Mouse (Mus musculus) heart, embryonic 15.5 days (tissue): ENCODE results near the gene Rpa1. TPM values are rescaled to one million over a fixed set of nuclear protein-coding genes. Genes with fewer than 3 reads are reported as not detected.

Source experiments
- microRNA-seq: library from miRNA; unstranded; fragments of <30 nt; microRNA quantifications from one replicate; pipeline ENCODE4, GENCODE M21; 2016
- polyA plus RNA-seq: library from polyadenylated mRNA; unstranded; fragments of >200 nt; fragmentation: Nextera tagmentation; extraction: Ambion mirVana; gene quantifications from 2 replicates; pipeline ENCODE4 v1.2.1, GENCODE M21; 2015

Gene Rpa1
- polyA plus RNA-seq, 1 experiment from 2014 or later, result 86.2 TPM

Small RNA genes within 50 kb of the gene (microRNA-seq; reads per million reads assigned to microRNA genes)
- not detected for gene Gm47300

Other genes with a start within 250 kb of the Rpa1 start
- 11.0 and 18.0 TPM in 2 replicates for gene Hic1, start 178.8 kb downstream of the Rpa1 start, polyA plus RNA-seq
- gene Ovca2, start 169.5 kb downstream of the Rpa1 start, polyA plus RNA-seq, result 14.4 and 17.5 TPM in 2 replicates
- gene Dph1, start 157.1 kb downstream of the Rpa1 start, polyA plus RNA-seq, result 17.2 and 20.5 TPM in 2 replicates
- gene Rtn4rl1, start 154.5 kb downstream of the Rpa1 start, polyA plus RNA-seq, result 12.4 and 13.1 TPM in 2 replicates
- 12.3 and 13.4 TPM in 2 replicates for gene Smyd4, start 109 bp upstream of the Rpa1 start, polyA plus RNA-seq
- gene Serpinf1, start 74.4 kb upstream of the Rpa1 start, polyA plus RNA-seq, result 34.7 and 54.2 TPM in 2 replicates
- gene Serpinf2, start 91.3 kb upstream of the Rpa1 start, polyA plus RNA-seq, result 0.35 and 4.3 TPM in 2 replicates
- gene Wdr81, start 106.4 kb upstream of the Rpa1 start, polyA plus RNA-seq, result 3.1 and 4.5 TPM in 2 replicates
- 7.9 and 13.4 TPM in 2 replicates for gene Tlcd2, start 113.4 kb upstream of the Rpa1 start, polyA plus RNA-seq
- gene Prpf8, start 138.5 kb upstream of the Rpa1 start, polyA plus RNA-seq, result 24.8 and 37.1 TPM in 2 replicates
- 7.7 and 9.2 TPM in 2 replicates for gene Rilp, start 161.8 kb upstream of the Rpa1 start, polyA plus RNA-seq
- 10.4 and 13.0 TPM in 2 replicates for gene Scarf1, start 165.2 kb upstream of the Rpa1 start, polyA plus RNA-seq
- gene Slc43a2, start 183.4 kb upstream of the Rpa1 start, polyA plus RNA-seq, result 2.6 and 5.1 TPM in 2 replicates
- 63.4 and 75.2 TPM in 2 replicates for gene Pitpna, start 239.8 kb upstream of the Rpa1 start, polyA plus RNA-seq